Mouse (Mus musculus) kidney, embryonic 16.5 days (tissue): ENCODE data around the gene Oas1e. TPM values are rescaled to one million over a fixed set of nuclear protein-coding genes. Genes with fewer than 3 reads are reported as not detected.

Experiments used
- ATAC-seq: fragments of 200-750 bp; cut with Nextera tagmentation; 2 replicates; pipeline ENCODE4 v1.8.0; 2017; ENCODE audit warnings: moderate TSS enrichment; ENCODE audit not compliant: low FRiP score, low TSS enrichment
- H3K27ac ChIP-seq: fragments of 300-500 bp; sonication (generic); 2 replicates; pipeline ENCODE4 v1.5.1; 2014; ENCODE audit warnings: low read length
- H3K27me3 ChIP-seq: fragments of 300-500 bp; sonication (generic); 2 replicates; pipeline ENCODE4 v1.6.1; 2014; ENCODE audit warnings: low read length, control low read depth, mixed read lengths; ENCODE audit not compliant: insufficient read depth
- H3K36me3 ChIP-seq: fragments of 300-500 bp; sonication (generic); 2 replicates; pipeline ENCODE4 v1.6.1; 2014; ENCODE audit warnings: low read length, control low read depth, mixed read lengths; ENCODE audit not compliant: insufficient read depth
- H3K4me1 ChIP-seq: fragments of 300-500 bp; sonication (generic); 2 replicates; pipeline ENCODE4 v1.6.1; 2014; ENCODE audit warnings: low read length, control low read depth, mixed read lengths; ENCODE audit not compliant: insufficient read depth
- H3K4me2 ChIP-seq: fragments of 300-500 bp; sonication (generic); replicated peaks from 2 replicates; pipeline ENCODE4 v1.6.1; 2014; ENCODE audit warnings: low read depth, low read length
- H3K4me3 ChIP-seq: fragments of 300-500 bp; sonication (generic); 2 replicates; pipeline ENCODE4 v1.5.1; 2014; ENCODE audit warnings: mild to moderate bottlenecking, low read length
- H3K9ac ChIP-seq: fragments of 300-500 bp; sonication (generic); replicated peaks from 2 replicates; pipeline ENCODE4 v1.6.1; 2014; ENCODE audit warnings: low read length
- H3K9me3 ChIP-seq: fragments of 300-500 bp; sonication (generic); 2 replicates; pipeline ENCODE4 v1.6.1; 2016; ENCODE audit warnings: low read length, control low read depth
- WGBS: fragments of 180-500 bp; shearing (Covaris S2); extraction: QIAGEN DNeasy Blood & Tissue Kit; methylation state at CpG from one replicate; pipeline ENCODE4 v1.1.7; 2014; 5-methylcytosine and 5-hydroxymethylcytosine counted together
- polyA plus RNA-seq: library from polyadenylated mRNA; unstranded; fragments of >200 nt; fragmentation: Nextera tagmentation; extraction: Ambion mirVana; gene quantifications from 2 replicates; pipeline ENCODE4 v1.2.1, GENCODE M21; 2015

Gene Oas1e
- polyA plus RNA-seq, 1 experiment from 2014 or later: not detected

- 45% methylated on average over 3 of the region's 3 CpGs for WGBS
- no peak for ATAC-seq
Observed at GRCm38 (mm10) chr5:120779922-120780321, 15.4 kb downstream of the Oas1e start.

GRCm38 (mm10) chr5:120778941-120779340 lies 16.4 kb downstream of the Oas1e start:
- H3K36me3 ChIP-seq: no peaks in the 10 kb centered on the region

More at GRCm38 (mm10) chr5:120779922-120780321, 15.4 kb downstream of the Oas1e start:
- no peaks in the 10 kb centered on the region for H3K36me3 ChIP-seq
- no peaks in the 10 kb centered on the region for H3K4me1 ChIP-seq
- no peak overlapping the region for H3K27ac ChIP-seq
- H3K9me3 ChIP-seq: no peaks in the 10 kb centered on the region
- H3K4me3 ChIP-seq: no peak overlapping the region
- no peaks in the 10 kb centered on the region for H3K27me3 ChIP-seq
- no peak overlapping the region for H3K9ac ChIP-seq
- H3K4me2 ChIP-seq: no peak overlapping the region

GRCm38 (mm10) chr5:120777478-120777877 lies 17.9 kb downstream of the Oas1e start, which contains the start of gene Oas3:
Gene Oas3, minus strand, starts transcription at chr5:120777661.
- Histone ChIP-seq H3K27ac (no peak within 1 kb of the TSS), H3K4me2 (no peak within 1 kb of the TSS), H3K4me3 (no peak within 1 kb of the TSS), H3K27me3 (no peaks in the 10 kb centered on the region), H3K4me1 (no peaks in the 10 kb centered on the region), H3K9ac (no peak within 1 kb of the TSS), H3K36me3 (no peaks in the 10 kb centered on the region), H3K9me3 (no peaks in the 10 kb centered on the region)
- ATAC-seq: no peak
- WGBS: 75% methylated on average over 9 of the region's 9 CpGs

More at GRCm38 (mm10) chr5:120778941-120779340, 16.4 kb downstream of the Oas1e start:
- 75% methylated on average over 2 of the region's 2 CpGs for WGBS
- no peaks in the 10 kb centered on the region for H3K4me1 ChIP-seq
- no peaks in the 10 kb centered on the region for H3K9me3 ChIP-seq
- H3K27me3 ChIP-seq: no peaks in the 10 kb centered on the region
- no peak for ATAC-seq
- no peak overlapping the region for H3K27ac ChIP-seq
- H3K9ac ChIP-seq: no peak overlapping the region
- H3K4me3 ChIP-seq: no peak overlapping the region
- no peak overlapping the region for H3K4me2 ChIP-seq

- H3K27me3 ChIP-seq: no peaks in the 10 kb centered on the region
- H3K9me3 ChIP-seq: no peaks in the 10 kb centered on the region
- no peaks in the 10 kb centered on the region for H3K4me1 ChIP-seq
- whole genome bisulfite sequencing: 80% methylated on average over 5 of the region's 5 CpGs
- no peak overlapping the region for H3K4me2 ChIP-seq
- no peak overlapping the region for H3K27ac ChIP-seq
- no peak overlapping the region for H3K9ac ChIP-seq
- H3K36me3 ChIP-seq: no peaks in the 10 kb centered on the region
- H3K4me3 ChIP-seq: no peak overlapping the region
- no peak for ATAC-seq
Observed at GRCm38 (mm10) chr5:120776801-120777200, 18.5 kb downstream of the Oas1e start.

- no peaks in the 10 kb centered on the region for H3K36me3 ChIP-seq
- no peak overlapping the region for H3K4me2 ChIP-seq
- no peak overlapping the region for H3K9ac ChIP-seq
- ATAC-seq: no peak
- H3K27ac ChIP-seq: no peak overlapping the region
- WGBS: 71% methylated on average over 14 of the region's 14 CpGs
- H3K4me1 ChIP-seq: no peaks in the 10 kb centered on the region
- no peak overlapping the region for H3K4me3 ChIP-seq
- H3K27me3 ChIP-seq: no peaks in the 10 kb centered on the region
- H3K9me3 ChIP-seq: no peaks in the 10 kb centered on the region
Observed at GRCm38 (mm10) chr5:120775287-120775985, 19.9 kb downstream of the Oas1e start.

GRCm38 (mm10) chr5:120769396-120769795 lies 25.9 kb downstream of the Oas1e start:
- H3K4me3 ChIP-seq: no peak overlapping the region
- H3K27me3 ChIP-seq: no peaks in the 10 kb centered on the region
- H3K9ac ChIP-seq: no peak overlapping the region
- ATAC-seq: no peak
- WGBS: 57% methylated on average over 3 of the region's 3 CpGs
- no peaks in the 10 kb centered on the region for H3K9me3 ChIP-seq
- H3K36me3 ChIP-seq: no peaks in the 10 kb centered on the region
- no peaks in the 10 kb centered on the region for H3K4me1 ChIP-seq
- no peak overlapping the region for H3K4me2 ChIP-seq
- no peak overlapping the region for H3K27ac ChIP-seq

- 72% methylated on average over 8 of the region's 8 CpGs for WGBS
- H3K4me1 ChIP-seq: no peaks in the 10 kb centered on the region
- no peaks in the 10 kb centered on the region for H3K36me3 ChIP-seq
- no peak overlapping the region for H3K27ac ChIP-seq
- H3K27me3 ChIP-seq: no peaks in the 10 kb centered on the region
- no peaks in the 10 kb centered on the region for H3K9me3 ChIP-seq
- H3K4me2 ChIP-seq: no peak overlapping the region
- no peak overlapping the region for H3K9ac ChIP-seq
- ATAC-seq: no peak
- no peak overlapping the region for H3K4me3 ChIP-seq
Observed at GRCm38 (mm10) chr5:120765010-120765409, 30.3 kb downstream of the Oas1e start.

- Histone ChIP-seq H3K27ac (no peak overlapping the region), H3K4me1 (no peaks in the 10 kb centered on the region), H3K9ac (no peak overlapping the region), H3K4me2 (no peak overlapping the region), H3K36me3 (no peaks in the 10 kb centered on the region), H3K9me3 (no peaks in the 10 kb centered on the region), H3K27me3 (no peaks in the 10 kb centered on the region), H3K4me3 (no peak overlapping the region)
- no peak for ATAC-seq
- WGBS: 24% methylated on average over 6 of the region's 6 CpGs
Observed at GRCm38 (mm10) chr5:120761901-120762300, 33.4 kb downstream of the Oas1e start.

GRCm38 (mm10) chr5:120754215-120754614 lies 41.1 kb downstream of the Oas1e start:
- no peak for ATAC-seq
- H3K4me1 ChIP-seq: no peaks in the 10 kb centered on the region
- 84% methylated on average over 4 of the region's 4 CpGs for WGBS

GRCm38 (mm10) chr5:120752786-120753185 lies 42.5 kb downstream of the Oas1e start:
- H3K4me1 ChIP-seq: no peaks in the 10 kb centered on the region
- ATAC-seq: no peak
- 78% methylated on average over 3 of the region's 3 CpGs for WGBS

More at GRCm38 (mm10) chr5:120754215-120754614, 41.1 kb downstream of the Oas1e start:
- Histone ChIP-seq H3K4me2 (no peak overlapping the region), H3K9me3 (no peaks in the 10 kb centered on the region), H3K27ac (no peak overlapping the region), H3K4me3 (no peak overlapping the region), H3K36me3 (no peaks in the 10 kb centered on the region), H3K27me3 (no peaks in the 10 kb centered on the region), H3K9ac (no peak overlapping the region)

More at GRCm38 (mm10) chr5:120752786-120753185, 42.5 kb downstream of the Oas1e start:
- Histone ChIP-seq H3K9me3 (no peaks in the 10 kb centered on the region), H3K9ac (no peak overlapping the region), H3K27ac (no peak overlapping the region), H3K4me2 (no peak overlapping the region), H3K36me3 (no peaks in the 10 kb centered on the region), H3K27me3 (no peaks in the 10 kb centered on the region), H3K4me3 (no peak overlapping the region)
